Mouse (Mus musculus) kidney, adult 8-10 months (tissue): Measurements from ENCODE around the gene Phactr3.

Experiments used
- DNase-seq, 2 experiments: peaks; one replicate each; pipeline ENCODE4 v3.0.0; 2022

Phactr3 gene

GRCm38 (mm10) chr2:178118801-178119560 is at the start of gene Phactr3:
Phactr3 (plus strand) TSS chr2:178118975.
- DNase-seq = no peak

DNA sequence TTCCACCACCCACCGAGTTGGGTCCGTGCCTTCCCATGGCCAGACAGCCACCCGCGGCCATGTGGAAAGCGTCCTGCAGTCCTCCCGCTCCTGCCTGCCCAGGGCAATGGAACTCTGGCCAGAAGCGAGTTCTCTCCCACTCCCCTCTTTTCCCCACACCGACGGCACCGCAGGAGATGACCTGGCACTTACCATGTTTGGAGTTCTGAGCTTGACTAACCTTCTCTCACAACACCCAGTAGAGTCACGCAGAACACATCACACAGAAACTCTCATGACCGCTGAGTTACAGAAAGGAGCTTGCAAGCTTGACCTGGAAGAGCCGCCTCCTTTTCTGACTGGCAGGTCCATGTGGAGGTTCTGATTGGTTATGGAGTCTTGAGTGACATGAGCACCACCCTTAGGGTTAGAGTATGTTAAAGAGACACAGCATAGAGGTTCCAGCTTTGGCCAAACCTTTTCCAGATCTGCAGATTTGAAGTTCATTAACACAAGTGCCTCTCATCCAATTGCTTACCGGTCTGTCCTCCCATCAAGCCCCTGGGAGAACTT is 40.5 kb upstream of the Phactr3 start, which contains the start of gene Zfp931:
Gene Zfp931 (minus strand): TSS at position 311 of the 552 bp plus-strand sequence.
- DNase-seq = peak; percentile 38 to 49

- DNase-seq = no peak
Measured at GRCm38 (mm10) chr2:178089586-178089985, 29.2 kb upstream of the Phactr3 start.

DNA sequence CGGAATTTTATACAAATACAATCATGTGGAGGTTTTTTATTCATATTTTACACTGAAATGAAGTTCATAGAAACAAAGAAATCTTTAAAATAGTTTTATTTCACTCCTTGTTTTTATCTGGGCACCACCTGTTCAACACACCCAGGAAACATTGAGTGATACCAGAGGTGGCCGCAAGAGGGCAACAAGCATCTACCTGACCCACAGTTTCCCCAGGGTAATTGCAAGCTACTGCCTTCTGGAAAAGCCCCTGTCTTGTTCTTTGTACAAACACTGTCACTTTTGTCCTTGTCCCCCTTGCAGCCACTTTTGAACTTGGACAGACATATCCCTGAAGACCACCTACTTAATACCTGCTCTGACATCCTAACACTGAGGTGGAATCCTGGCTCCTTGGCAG is 20.8 kb upstream of the Phactr3 start:
- peak in 1 of 2 experiments; percentile 66 for DNase-seq

DNA sequence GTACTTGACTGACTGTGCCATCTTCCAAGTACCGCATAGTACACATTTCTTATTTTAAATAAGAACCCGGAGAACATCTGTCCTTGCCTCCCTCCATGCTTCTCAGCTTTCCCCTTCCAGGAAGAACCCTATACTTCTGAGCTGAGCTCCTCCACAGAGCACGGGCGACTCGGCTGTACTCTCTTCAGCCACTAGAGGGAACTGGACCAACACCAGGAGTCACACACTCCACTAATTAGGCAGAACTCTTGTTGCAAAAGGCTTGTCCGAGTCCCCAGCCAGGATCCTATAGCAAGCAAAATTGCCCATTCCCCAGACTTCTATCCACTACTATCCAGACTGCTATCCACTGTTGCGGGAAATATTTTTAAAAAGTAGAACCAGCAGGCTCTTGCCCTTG is 16.8 kb upstream of the Phactr3 start:
- peak; percentile 5 to 54 for DNase-seq

- peak; percentile 8 to 35 for DNase-seq
Measured at GRCm38 (mm10) chr2:178117946-178118345, 829 bp upstream of the Phactr3 start.

DNA sequence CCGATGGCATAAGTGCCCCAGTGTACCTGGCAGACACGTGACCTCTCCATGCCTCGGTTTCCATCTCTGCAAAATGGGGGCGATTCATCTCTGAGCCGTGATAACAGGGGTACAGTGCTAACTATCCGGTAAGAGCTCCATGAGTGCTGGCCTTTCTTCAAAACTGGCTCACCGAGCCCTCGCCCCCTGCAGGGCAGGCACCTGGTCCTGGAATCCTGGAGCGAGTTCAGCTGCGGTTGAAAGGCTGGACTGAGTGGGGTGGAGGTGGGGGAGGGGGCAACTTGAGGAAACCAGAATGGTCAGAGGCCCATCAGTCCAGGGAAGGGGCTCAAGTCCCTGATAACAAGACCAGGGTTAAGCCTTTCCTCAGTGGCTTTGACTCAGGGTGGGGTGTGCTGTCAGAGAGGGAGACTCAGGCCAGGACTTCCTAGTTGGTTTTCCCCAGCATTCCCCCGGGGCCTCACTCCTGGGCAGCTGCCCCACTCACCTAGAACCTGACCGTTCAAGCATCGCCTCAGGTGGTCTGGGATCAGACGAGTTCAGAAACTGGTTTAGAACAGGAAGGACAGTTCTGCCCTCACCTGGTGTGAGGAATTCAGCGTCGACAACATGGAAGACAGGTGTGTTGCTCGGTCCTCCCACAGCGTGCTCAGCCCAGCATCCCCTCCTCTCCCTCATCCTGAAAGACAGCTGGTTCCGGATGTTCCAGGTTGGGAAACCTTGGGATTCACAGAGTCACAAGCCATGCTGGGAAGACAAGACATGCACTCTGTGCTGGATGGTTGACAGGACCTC is 983 bp downstream of the Phactr3 start:
- DNase-seq = no peak

GRCm38 (mm10) chr2:178120356-178120645 is 1.5 kb downstream of the Phactr3 start:
- DNase-seq = no peak

DNA sequence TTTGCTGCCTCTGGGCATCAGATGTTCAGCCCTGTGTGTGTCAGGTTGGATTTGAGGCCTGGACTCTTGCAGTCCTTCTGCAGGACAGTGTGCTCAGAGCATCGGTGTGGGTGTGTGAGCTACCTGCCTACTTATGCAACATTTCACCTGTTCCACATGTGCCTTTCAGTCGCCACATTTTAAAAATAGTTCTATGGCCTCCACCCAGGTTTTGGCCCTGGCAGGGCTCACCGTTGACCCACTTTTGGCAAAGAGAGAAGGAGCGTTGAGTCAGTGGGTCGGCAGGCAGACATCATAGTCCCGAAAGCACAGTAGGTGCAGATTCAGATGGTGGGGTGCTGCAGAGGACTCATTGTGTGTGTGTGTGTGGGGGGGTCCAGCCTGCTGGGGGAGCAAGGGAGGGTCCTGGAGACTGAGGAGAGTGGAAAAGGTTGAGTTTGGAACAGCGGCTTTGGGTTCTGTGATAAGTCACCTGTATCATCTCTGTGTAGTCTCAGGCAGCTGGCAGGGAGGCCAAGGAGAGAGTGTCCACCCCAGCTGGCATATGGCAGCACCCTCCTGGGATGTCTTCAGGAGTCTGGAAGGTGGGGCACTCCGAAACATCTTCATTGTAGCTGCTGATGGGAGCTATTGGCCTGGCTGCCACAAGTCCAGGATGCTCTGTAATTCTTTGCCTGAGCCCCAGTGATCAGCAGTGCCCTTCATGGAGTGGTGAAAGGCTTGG is 2.0 kb downstream of the Phactr3 start:
- no peak for DNase-seq

DNA sequence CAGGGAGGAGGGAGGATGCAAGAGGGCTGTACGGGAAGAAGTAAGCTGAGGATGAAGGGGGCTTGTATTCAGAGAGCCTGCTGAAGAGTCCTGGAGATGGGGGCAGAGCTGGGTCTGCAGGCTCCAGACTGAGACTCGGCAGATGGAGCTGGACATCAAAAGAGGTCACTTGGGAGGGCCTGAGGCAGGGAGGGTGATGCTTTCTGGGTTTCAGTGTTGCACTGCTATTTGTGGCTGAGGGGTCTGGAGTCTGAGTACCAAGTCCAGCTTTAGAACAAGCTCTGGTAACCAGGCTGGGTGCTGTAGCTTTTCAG is 2.6 kb downstream of the Phactr3 start:
- no peak for DNase-seq

DNA sequence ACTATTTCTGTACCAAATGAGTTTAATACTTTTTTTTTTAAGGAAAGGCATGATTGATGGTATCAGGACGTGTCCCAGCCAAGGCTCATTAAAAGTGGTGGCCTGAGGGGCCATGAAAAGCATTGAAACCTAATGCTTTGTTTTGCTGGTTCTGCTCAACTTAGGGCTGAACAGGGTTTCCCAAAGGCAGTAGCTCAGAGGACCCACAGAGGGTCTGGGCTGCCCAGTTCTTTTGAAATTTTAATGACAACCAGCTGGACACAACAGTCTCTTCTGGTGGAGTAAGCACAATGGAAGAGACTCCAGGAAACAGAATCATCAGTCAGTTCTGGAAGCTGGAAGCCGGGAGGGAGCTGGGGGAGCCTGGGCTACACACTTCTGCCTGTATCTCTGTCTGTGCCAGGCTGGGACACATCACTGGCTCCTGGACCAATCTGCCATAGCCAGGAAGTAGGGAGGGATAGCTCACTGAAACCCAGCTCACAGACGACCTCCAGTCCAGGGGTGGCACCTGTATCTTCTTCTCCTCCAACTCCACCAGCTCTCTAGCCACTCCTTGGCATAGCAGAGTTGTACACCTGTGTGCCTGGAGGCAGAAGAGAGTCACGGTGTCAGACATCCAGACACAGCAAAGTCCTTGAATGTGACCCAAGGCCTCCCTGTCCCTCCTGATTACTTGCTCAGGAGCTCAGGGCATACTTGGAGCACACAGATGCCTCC is 3.3 kb downstream of the Phactr3 start:
- DNase-seq = no peak

DNA sequence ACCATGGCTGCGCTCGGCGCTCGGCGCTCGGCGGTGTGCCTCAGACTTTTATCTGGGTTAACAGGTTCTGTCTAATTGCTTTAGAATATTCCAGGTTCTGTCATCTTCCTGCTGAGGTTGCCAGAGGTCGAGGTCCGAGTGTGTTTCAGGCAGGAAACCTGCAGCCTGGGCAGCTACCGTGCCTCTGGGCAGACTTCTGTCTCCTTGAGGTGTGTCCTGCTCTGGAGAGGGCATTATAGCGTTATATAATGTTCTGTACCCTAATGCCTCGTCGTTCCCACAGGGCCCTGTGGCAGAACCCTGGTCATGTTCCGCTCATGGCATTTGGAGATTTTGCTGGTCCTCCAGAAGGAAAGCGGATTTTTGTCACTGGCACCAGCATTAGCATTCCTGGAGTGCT is 4.7 kb downstream of the Phactr3 start:
- DNase-seq = no peak

GRCm38 (mm10) chr2:178125427-178125826 is 6.7 kb downstream of the Phactr3 start:
- DNase-seq = no peak

GRCm38 (mm10) chr2:178126041-178126820 is 7.5 kb downstream of the Phactr3 start:
- DNase-seq = no peak

DNA sequence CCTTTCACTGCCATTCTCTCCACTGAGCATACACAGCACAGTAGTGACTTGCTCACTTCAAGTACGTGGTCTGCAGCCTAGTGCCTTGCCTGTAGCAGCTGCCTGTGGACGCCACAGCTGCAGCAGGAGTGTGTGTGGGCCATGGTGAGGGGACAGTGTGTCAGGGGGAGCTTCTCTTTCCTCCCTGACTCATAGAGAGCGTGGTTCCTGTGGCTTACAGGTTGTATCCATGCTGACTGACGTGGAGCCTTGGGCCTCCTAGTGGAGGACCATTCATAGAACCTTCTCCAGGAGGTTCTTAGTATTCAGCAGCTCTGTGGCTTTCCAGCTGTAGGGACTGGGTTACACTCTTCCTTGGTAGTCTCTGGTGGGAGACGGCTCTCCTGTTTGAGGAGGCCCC is 9.8 kb downstream of the Phactr3 start:
- no peak for DNase-seq

DNA sequence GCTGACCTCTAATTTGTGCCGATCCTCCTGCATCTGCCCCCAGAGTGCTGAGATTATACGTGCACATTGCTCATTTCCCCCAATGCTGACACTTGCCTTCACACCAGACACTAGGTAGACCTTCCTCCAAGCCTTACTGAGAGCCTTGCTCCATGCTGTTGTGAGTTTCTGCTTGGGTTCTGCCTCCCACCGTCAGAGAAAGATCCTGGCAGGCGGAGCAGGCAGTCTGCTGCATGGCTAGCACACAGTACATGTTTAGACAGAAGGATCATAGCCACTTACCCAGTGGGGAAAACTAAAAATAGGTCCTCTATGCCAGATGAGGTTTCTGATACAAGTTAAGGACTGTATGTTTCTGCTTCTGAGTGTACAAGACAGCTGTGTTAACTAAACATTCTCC is 10.4 kb downstream of the Phactr3 start:
- no peak for DNase-seq

DNA sequence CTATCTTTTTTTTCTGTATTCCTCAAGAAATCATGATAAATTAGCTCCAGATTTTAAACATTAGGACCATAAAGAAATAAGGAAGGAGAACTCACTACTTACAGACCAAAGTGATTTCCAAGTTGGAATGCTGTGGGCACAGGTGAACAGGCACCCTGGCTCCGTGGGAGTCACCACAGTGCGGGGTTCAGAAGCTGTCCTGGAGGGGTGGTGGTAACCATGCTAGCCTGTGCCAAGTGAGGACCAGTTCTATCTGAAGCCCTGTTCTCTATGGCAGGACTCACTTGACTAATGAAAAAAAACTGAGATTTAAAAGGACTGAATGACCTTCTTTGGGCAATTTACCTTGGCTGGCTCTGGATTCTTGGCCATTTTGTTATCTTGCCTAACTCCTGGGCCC is 10.9 kb downstream of the Phactr3 start:
- DNase-seq = no peak

DNA sequence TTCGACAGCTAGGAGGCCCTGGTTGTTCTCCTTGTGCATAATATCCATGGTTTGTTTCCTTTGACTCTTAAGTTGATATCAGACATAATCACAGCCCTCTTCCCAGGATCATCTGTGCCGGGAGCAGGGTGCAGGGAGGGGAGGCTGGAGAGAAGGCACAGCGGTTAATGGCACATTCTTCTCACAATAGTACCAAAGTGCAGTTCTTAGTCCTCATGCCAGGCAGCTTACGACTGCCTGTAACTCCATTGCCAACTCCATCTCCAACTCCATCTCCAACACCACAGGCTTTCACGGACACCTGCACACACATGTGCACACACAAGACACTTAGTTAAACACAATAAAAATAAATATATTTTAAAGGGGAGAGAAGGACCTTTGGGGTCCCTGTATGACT is 11.8 kb downstream of the Phactr3 start:
- no peak for DNase-seq

- DNase-seq = no peak
Measured at GRCm38 (mm10) chr2:178131011-178131410, 12.2 kb downstream of the Phactr3 start.

- DNase-seq = no peak
Measured at GRCm38 (mm10) chr2:178131606-178132365, 13.0 kb downstream of the Phactr3 start.

DNA sequence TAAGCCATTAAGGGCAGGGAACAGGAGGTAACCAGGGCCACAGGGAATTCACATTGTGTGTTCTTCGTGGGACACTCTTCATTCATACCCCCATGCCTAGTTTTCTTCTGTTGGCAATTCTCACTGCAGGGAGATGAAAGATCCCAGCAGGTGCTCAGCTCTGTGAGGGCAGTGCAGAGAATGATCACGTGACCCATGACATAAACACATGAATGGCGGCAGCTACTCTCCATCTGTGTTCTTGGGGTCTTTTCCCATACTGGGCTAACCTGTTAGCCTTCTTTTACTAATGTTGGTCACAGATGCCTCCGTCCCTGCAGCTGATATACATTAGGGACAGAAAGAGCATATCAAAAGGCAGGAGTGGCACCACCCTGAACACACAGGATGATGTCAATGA is 16.9 kb downstream of the Phactr3 start:
- DNase-seq = no peak
